Mouse (Mus musculus): ENCODE data around the gene Pla2g2d.

- no peak for TF ChIP-seq CTCF (IDR thresholded peaks at IDR 0.05; ENCODE audit: low read depth)
- no peak for TF ChIP-seq EP300 (optimal IDR thresholded peaks at IDR 0.05)
Observed at GRCm38 (mm10) chr4:138739136-138739851, 36.2 kb upstream of the Pla2g2d start.
